Mouse (Mus musculus) midbrain, embryonic 16.5 days (tissue): ENCODE measurements around the gene Tmem178b. TPM values are rescaled to one million over a fixed set of nuclear protein-coding genes. Genes with fewer than 3 reads are reported as not detected.

Source experiments
- ATAC-seq: fragments of 200-750 bp; cut with Nextera tagmentation; 2 replicates; pipeline ENCODE4 v1.8.0; 2017; ENCODE audit warnings: moderate TSS enrichment
- H3K27ac ChIP-seq: fragments of 300-500 bp; sonication (generic); 2 replicates; pipeline ENCODE4 v1.5.1; 2014; ENCODE audit warnings: mild to moderate bottlenecking, low read length, mixed read lengths
- H3K27me3 ChIP-seq: fragments of 300-500 bp; sonication (generic); 2 replicates; pipeline ENCODE4 v1.6.1; 2014; ENCODE audit warnings: low read depth, low read length, mixed read lengths; ENCODE audit not compliant: control insufficient read depth, insufficient read depth
- H3K36me3 ChIP-seq: fragments of 300-500 bp; sonication (generic); 2 replicates; pipeline ENCODE4 v1.6.1; 2014; ENCODE audit warnings: mild to moderate bottlenecking, low read length, moderate library complexity, mixed read lengths; ENCODE audit not compliant: control insufficient read depth, insufficient read depth
- H3K4me1 ChIP-seq: fragments of 300-500 bp; sonication (generic); 2 replicates; pipeline ENCODE4 v1.6.1; 2014; ENCODE audit warnings: mild to moderate bottlenecking, low read length, mixed read lengths; ENCODE audit not compliant: control insufficient read depth, insufficient read depth
- H3K4me2 ChIP-seq: fragments of 300-500 bp; sonication (generic); 2 replicates; pipeline ENCODE4 v1.6.1; 2014; ENCODE audit warnings: mild to moderate bottlenecking, low read length, mixed read lengths
- H3K4me3 ChIP-seq: fragments of 300-500 bp; sonication (generic); 2 replicates; pipeline ENCODE4 v1.5.1; 2014; ENCODE audit warnings: low read depth, mild to moderate bottlenecking, low read length, moderate library complexity, mixed read lengths
- H3K9ac ChIP-seq: fragments of 300-500 bp; sonication (generic); 2 replicates; pipeline ENCODE4 v1.6.1; 2014; ENCODE audit warnings: low read depth, low read length, mixed read lengths
- H3K9me3 ChIP-seq: fragments of 300-500 bp; sonication (generic); replicated peaks from 2 replicates; pipeline ENCODE4 v1.6.1; 2014; ENCODE audit warnings: mild to moderate bottlenecking, low read length, mixed read lengths; ENCODE audit not compliant: control insufficient read depth, poor library complexity, severe bottlenecking
- WGBS: fragments of 180-500 bp; shearing (Covaris S2); extraction: QIAGEN DNeasy Blood & Tissue Kit; methylation state at CpG from one replicate; pipeline ENCODE4 v1.1.7; 2014; 5-methylcytosine and 5-hydroxymethylcytosine counted together
- polyA plus RNA-seq: library from polyadenylated mRNA; unstranded; fragments of >200 nt; fragmentation: Nextera tagmentation; extraction: Ambion mirVana; gene quantifications from 2 replicates; pipeline ENCODE4 v1.2.1, GENCODE M21; 2015

The Tmem178b gene
- polyA plus RNA-seq, 1 experiment from 2014 or later: 32.8 TPM

DNA sequence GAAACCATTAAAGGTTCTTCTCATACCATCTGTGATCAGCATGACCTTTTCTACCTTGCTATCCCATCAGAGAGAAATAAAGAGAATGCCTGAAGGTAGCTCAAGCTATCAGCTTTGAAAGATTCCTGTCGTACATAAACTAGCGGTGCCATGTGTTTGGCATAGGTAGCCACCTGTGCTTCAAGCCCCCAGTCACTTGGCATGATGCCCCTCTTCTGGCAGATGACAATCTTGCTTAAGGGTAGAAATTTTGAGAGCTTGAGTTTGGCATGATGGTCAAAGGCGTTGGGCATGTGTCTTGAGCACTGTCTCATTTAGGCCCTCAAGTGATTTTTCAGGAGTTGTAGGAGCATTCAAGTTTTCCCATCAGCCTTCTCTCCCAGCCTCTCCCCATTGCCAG lies 344.6 kb downstream of the Tmem178b start:
- Histone ChIP-seq H3K9ac (no peak overlapping the region), H3K4me3 (no peak overlapping the region), H3K4me1 (no peaks in the 10 kb centered on the region), H3K27me3 (no peaks in the 10 kb centered on the region), H3K36me3 (no peaks in the 10 kb centered on the region), H3K27ac (no peak overlapping the region), H3K4me2 (no peak overlapping the region), H3K9me3 (no peaks in the 10 kb centered on the region)
- 94% methylated on average over 3 of the region's 3 CpGs for WGBS
- no peak for ATAC-seq

DNA sequence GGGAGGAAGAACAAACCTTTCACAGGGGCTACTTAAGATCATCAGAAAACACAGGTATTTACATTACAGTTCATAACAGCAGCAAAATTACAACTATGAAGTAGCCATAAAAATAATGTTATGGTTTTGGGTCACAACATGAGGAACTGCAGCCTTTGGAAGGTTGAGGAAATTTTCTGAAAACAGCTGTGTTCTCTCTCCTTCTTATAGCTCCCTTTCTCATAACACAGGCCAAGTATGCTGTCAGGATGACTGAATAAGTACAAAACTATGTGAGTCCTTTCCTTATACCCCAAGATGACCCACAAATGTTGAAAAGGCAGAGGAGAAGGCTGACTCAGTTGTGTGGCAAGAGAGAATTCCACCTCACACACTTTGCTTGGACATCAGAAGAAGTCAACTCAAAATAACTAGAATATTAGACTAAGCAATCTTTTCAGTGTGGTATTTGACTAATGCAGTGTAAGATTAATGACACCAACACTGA lies 347.6 kb downstream of the Tmem178b start:
- Histone ChIP-seq H3K36me3 (no peaks in the 10 kb centered on the region), H3K27ac (no peak overlapping the region), H3K4me2 (no peak overlapping the region), H3K4me3 (no peak overlapping the region), H3K9ac (no peak overlapping the region), H3K27me3 (no peaks in the 10 kb centered on the region), H3K9me3 (no peaks in the 10 kb centered on the region), H3K4me1 (no peaks in the 10 kb centered on the region)
- ATAC-seq: no peak

DNA sequence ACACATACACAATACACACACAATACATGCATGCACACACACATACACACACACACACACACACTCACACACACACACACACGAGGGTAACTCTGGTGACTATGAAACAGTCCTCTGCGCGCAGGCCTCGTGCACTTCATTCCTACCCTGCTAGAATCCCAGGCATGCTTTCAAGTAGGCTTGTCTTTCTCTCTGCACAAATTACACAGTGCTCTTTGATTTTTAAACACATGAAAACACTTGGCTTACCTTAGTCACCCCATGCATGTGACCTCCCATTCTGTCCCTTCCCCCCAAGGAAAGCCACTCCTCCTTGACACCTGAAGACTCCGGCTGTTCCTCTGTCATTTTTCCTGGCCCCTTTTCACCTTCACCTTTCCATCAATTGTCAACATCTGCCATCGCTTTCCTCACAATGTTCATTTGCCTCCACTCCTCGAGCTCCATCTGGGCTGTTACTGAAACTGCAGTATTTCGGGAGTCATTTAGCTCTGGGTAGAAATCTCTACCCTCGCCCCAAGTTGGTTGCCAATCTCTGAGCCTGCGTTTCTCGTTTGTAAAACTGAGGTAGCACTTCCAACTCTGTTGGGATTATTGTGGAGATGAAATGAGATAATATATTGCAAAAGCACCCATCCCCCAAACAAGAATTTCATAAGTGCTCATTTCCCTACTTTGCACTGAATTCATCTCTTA lies 352.7 kb downstream of the Tmem178b start:
- no peaks in the 10 kb centered on the region for H3K9me3 ChIP-seq
- no peak overlapping the region for H3K4me3 ChIP-seq
- WGBS: 84% methylated on average over 11 of the region's 11 CpGs
- H3K9ac ChIP-seq: no peak overlapping the region
- H3K36me3 ChIP-seq: no peaks in the 10 kb centered on the region
- no peak overlapping the region for H3K27ac ChIP-seq
- no peaks in the 10 kb centered on the region for H3K4me1 ChIP-seq
- H3K27me3 ChIP-seq: no peaks in the 10 kb centered on the region
- ATAC-seq: no peak
- H3K4me2 ChIP-seq: no peak overlapping the region

DNA sequence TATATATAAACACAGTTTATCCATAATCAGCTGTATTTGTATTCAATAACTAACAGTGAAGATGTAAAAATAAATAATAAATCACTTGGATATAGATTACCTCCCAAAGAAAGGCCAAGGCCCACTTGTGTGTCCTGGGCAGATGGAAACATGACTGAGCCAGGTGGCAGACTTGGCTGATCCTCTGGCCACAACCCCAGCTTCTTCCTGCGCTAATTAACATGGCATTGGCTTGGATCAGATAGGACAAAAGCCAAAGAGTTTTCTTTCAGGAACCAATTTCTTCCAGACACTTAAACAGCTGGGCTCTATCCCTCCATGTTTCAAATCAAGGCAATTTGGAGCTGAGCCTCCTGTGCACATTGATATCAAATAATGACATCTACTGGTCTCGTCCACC lies 355.9 kb downstream of the Tmem178b start:
- Histone ChIP-seq H3K4me2 (no peak overlapping the region), H3K9me3 (no peaks in the 10 kb centered on the region), H3K27ac (no peak overlapping the region), H3K36me3 (no peaks in the 10 kb centered on the region), H3K9ac (no peak overlapping the region), H3K27me3 (no peaks in the 10 kb centered on the region), H3K4me1 (peaks cover 3% of the 10 kb centered on the region), H3K4me3 (no peak overlapping the region)
- no peak for ATAC-seq
- 79% methylated on average over 2 of the region's 2 CpGs for WGBS

DNA sequence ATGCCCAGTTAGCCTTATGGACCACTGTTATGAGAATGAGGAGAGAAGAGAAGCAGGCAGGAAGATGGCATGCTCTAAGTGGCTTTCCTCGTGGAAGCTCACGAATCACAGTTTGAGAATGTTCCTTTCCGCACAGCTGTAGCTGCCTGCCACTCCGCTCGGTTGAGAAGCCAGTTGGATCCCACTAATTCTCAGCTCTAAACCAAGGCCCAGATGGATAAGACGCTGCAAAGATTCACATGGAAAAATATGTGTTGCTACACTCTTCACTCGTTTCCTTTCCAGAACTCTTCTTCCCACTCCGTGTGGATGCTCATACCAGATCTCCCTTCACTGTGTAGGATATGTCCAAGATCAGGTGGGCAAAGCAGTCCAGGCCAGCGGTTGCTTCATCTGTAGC lies 356.9 kb downstream of the Tmem178b start:
- 96% methylated on average over 9 of the region's 9 CpGs for WGBS
- no peak for ATAC-seq
- Histone ChIP-seq H3K27ac (no peak overlapping the region), H3K27me3 (no peaks in the 10 kb centered on the region), H3K9me3 (no peaks in the 10 kb centered on the region), H3K4me2 (no peak overlapping the region), H3K36me3 (no peaks in the 10 kb centered on the region), H3K9ac (no peak overlapping the region), H3K4me3 (no peak overlapping the region), H3K4me1 (peaks cover 11% of the 10 kb centered on the region)

DNA sequence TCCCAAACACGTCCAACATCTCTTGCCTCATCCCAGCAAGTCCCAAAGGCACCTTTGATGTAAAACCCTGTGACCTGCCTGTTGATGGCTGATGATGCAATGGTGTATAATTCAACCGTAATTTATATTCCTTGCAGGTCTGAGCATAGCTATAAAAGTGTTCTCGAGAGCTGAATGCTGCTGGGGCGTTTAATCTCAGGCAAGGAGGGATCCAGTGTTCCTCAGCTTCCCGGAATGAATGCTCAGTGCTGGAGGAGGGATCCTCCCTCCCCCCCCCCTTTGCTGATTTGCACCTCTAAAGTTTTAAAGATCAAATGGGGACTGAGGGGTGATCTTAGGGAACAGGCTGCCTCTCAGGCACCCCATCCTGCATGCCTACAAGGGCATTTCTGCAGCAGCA lies 361.0 kb downstream of the Tmem178b start:
- Histone ChIP-seq H3K9ac (0 out of 2 replicates have a peak overlapping the region, but pooled peaks have one; percentile 11), H3K9me3 (no peaks in the 10 kb centered on the region), H3K27me3 (no peaks in the 10 kb centered on the region), H3K4me3 (no peak overlapping the region), H3K4me2 (no peak overlapping the region), H3K4me1 (peaks cover 11% of the 10 kb centered on the region), H3K36me3 (no peaks in the 10 kb centered on the region), H3K27ac (peak overlapping the region; percentile 62)
- ATAC-seq: 0 out of 2 replicates have a peak, but pooled peaks have one; percentile 26
- WGBS: 26% methylated on average over 5 of the region's 5 CpGs

DNA sequence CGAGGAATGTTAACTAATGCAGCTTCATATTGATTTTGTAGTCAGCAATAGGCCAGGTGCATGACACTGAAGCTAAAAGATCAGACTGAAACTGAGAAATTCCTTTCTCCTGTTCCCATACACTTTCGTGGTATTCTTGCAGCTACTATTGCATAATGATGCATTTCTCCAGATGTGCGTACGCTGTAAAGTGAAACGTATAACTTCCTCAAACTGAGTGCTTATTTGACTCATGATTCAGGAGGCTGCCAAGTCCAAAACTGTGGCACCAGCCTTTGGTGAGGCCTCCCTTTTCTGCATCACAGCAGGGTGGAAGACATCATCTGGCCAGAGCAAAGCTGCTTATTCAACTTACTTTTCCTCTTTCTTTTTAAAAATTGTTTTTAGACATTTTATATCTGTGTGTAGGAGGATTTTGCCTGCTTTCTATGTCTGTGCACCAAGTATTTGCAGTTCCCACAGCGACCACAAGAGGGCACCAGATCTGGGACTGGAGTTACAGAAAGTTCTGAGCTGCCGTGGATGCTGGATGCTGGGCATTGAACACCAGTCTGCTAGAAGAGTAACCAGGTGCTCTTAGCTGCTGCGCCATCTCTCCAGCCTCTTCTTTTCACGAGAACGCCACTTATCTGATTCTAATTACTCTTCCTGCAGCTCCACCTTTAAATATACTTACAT lies 362.9 kb downstream of the Tmem178b start:
- Histone ChIP-seq H3K27me3 (no peaks in the 10 kb centered on the region), H3K27ac (no peak overlapping the region; the same call in 1 of the 2 replicates), H3K36me3 (no peaks in the 10 kb centered on the region), H3K9ac (no peak overlapping the region), H3K4me1 (peaks cover 11% of the 10 kb centered on the region), H3K9me3 (no peaks in the 10 kb centered on the region), H3K4me2 (no peak overlapping the region), H3K4me3 (no peak overlapping the region)
- ATAC-seq: no peak
- WGBS: 42% methylated on average over 10 of the region's 10 CpGs

DNA sequence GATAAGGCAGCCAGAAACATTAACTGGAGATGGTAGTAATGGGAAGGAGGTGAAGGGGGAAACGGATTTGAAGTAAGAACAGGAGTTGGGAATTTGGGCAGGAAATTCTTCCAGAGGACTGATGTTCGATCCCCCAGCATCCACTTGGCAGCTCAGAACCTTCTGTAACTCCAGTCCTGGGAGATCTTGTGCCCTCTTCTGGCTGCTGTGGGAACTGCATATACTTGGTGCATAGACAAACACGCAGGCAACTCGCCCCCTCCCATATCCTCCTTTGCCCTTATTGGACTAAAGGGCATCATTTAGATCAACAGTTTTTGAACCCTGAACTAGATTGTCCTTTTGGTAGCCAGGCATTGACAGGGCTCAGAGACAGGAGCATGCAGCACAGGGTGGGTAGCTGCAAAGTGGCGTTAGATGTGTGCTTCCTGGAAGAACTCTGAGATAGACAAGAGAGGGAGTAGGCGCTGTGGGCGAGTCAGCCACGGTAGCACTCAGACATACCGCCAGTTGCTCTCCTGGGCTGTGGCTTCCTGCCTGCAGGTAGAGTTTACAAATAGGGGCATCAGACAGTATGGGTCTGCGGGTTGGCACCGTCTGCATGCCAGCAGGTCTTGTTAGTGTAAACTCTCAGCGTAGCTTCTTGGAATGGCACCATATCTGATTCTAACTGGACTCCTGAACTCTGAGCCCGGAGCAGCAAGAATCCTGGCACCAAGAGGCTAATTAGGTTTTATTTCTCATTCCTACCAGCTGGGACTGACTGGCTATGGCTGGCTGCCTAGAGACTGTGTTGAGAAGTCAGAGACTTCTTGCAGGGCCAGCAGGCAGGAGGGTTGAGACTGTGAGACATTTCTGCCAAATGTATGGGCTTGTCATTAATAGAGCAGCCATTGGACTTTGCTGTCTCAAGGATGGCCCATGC lies 364.0 kb downstream of the Tmem178b start:
- Histone ChIP-seq H3K4me2 (no peak overlapping the region), H3K27me3 (no peaks in the 10 kb centered on the region), H3K36me3 (no peaks in the 10 kb centered on the region), H3K27ac (no peak overlapping the region), H3K9ac (no peak overlapping the region), H3K4me3 (no peak overlapping the region), H3K9me3 (no peaks in the 10 kb centered on the region), H3K4me1 (peaks cover 11% of the 10 kb centered on the region)
- no peak for ATAC-seq
- 71% methylated on average over 13 of the region's 13 CpGs for WGBS
